Mouse (Mus musculus) ES-E14 (cell line): ENCODE results near the gene Phb.

Source experiments
- CHD2 ChIP-seq: IDR thresholded peaks from 2 replicates; pipeline ENCODE4 v1.6.1; 2014; ENCODE audit warnings: mild to moderate bottlenecking, low read depth, low read length, inconsistent platforms
- ZNF384 ChIP-seq: IDR thresholded peaks from 2 replicates; pipeline ENCODE4 v1.6.1; 2012; ENCODE audit warnings: low read depth, low read length, inconsistent platforms

DNA sequence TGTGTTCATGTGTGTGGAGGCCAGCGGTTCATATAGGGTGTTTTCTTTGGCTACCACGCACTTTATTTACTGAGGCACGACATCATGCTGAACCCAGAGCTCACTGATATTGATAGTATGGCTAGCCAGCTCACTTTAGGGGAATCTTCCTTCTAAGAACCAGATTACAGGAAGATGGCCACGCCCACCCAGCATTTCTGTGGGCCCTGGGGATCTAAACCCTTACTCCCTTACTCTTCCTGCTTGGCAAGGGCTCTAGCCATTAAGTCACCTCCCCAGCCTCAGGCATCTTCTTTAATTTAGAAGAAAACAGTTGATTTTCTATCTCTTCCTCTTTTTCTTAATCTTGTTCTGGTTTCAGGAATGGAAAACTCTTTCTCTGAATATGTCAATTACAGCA, 9.3 kb upstream of the Phb start:
- TF ChIP-seq ZNF384 (no peak), CHD2 (no peak)
